Mouse (Mus musculus) midbrain, embryonic 13.5 days (tissue): ENCODE data around the gene Prss44. TPM values are rescaled to one million over a fixed set of nuclear protein-coding genes. Genes with fewer than 3 reads are reported as not detected.
"Not testable (repeated sequence)": the region's sequence is repeated elsewhere in the genome, so short reads cannot be mapped to it uniquely, and the experiment has no call there.

Experiments used
- ATAC-seq: fragments of 200-750 bp; cut with Nextera tagmentation; 2 replicates; pipeline ENCODE4 v1.8.0; 2017; ENCODE audit warnings: mild to moderate bottlenecking, moderate TSS enrichment, moderate library complexity
- H3K27ac ChIP-seq: fragments of 300-500 bp; sonication (generic); 2 replicates; pipeline ENCODE4 v1.5.1; 2015; ENCODE audit warnings: inconsistent platforms, mild to moderate bottlenecking, moderate library complexity
- H3K27me3 ChIP-seq: fragments of 300-500 bp; sonication (generic); 2 replicates; pipeline ENCODE4 v1.6.1; 2015; ENCODE audit warnings: mild to moderate bottlenecking, inconsistent platforms
- H3K36me3 ChIP-seq: fragments of 300-500 bp; sonication (generic); 2 replicates; pipeline ENCODE4 v1.6.1; 2015; ENCODE audit warnings: mild to moderate bottlenecking, inconsistent platforms
- H3K4me1 ChIP-seq: fragments of 300-500 bp; sonication (generic); replicated peaks from 2 replicates; pipeline ENCODE4 v1.6.1; 2015; ENCODE audit warnings: inconsistent platforms
- H3K4me2 ChIP-seq: fragments of 300-500 bp; sonication (generic); replicated peaks from 2 replicates; pipeline ENCODE4 v1.6.1; 2015; ENCODE audit warnings: moderate library complexity, mild to moderate bottlenecking, inconsistent platforms
- H3K4me3 ChIP-seq: fragments of 300-500 bp; sonication (generic); replicated peaks from 2 replicates; pipeline ENCODE4 v1.5.1; 2015; ENCODE audit warnings: mild to moderate bottlenecking, inconsistent platforms
- H3K9ac ChIP-seq: fragments of 300-500 bp; sonication (generic); replicated peaks from 2 replicates; pipeline ENCODE4 v1.6.1; 2015; ENCODE audit warnings: mild to moderate bottlenecking, inconsistent platforms
- H3K9me3 ChIP-seq: fragments of 300-500 bp; sonication (generic); 2 replicates; pipeline ENCODE4 v1.6.1; 2016; ENCODE audit warnings: mild to moderate bottlenecking, inconsistent platforms
- WGBS: fragments of 180-500 bp; shearing (Covaris S2); methylation state at CpG from one replicate; pipeline ENCODE4 v1.1.7; 2015; 5-methylcytosine and 5-hydroxymethylcytosine counted together
- polyA plus RNA-seq: library from polyadenylated mRNA; unstranded; fragments of >200 nt; fragmentation: Nextera tagmentation; extraction: Ambion mirVana; gene quantifications from 2 replicates; pipeline ENCODE4 v1.2.1, GENCODE M21; 2015

The Prss44 gene
- polyA plus RNA-seq, 1 experiment from 2014 or later: not detected

DNA sequence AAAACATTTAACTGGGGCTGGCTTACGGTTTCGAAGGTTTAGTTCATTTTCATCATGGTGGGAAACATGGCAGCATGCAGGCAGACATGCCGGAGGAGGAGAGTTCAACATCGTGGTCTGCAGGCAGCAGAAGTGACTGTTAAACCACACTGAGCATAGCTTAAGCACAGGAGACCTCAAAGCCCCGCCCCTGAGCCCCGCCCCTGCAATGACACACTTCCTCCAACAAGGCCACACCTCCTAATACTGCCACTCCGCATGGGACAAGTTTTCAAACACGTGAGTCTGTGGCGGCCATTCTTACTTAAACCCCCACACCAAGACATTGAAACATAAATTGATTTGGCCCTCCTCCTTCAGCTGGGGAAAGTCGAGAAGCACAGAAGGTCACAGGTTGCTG, 16.8 kb upstream of the Prss44 start:
- 89% methylated on average over 10 of the region's 10 CpGs for WGBS
- Histone ChIP-seq H3K4me2 (no peak overlapping the region), H3K36me3 (no peaks in the 10 kb centered on the region), H3K9me3 (no peaks in the 10 kb centered on the region), H3K27me3 (no peaks in the 10 kb centered on the region), H3K27ac (no peak overlapping the region), H3K4me3 (no peak overlapping the region), H3K4me1 (no peaks in the 10 kb centered on the region), H3K9ac (no peak overlapping the region)
- no peak for ATAC-seq

DNA sequence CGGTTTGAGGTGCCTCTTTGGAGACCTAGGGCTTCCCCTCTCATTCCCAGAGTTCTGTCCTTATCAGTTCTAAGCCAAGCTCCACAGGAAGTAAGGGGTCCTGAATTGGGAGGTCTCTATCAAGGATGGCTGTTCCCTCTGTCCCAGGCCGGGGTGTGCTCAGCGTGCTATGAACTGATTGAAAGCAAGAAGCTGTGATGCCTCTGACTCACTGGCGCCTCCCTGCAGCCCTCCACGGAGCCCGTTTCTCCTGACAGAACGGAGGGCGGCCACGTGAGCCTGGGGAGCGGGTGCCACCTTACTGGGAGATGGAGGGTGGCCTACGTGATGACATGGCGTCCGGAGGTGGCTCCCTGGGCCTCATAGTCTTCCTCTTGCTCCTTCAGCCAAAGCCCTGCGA, 15.9 kb upstream of the Prss44 start, which contains the start of gene Prss42:
Gene Prss42 (plus strand): TSS at position 301 of the 400 bp plus-strand sequence.
- H3K9me3 ChIP-seq: no peaks in the 10 kb centered on the region
- H3K27me3 ChIP-seq: no peaks in the 10 kb centered on the region
- ATAC-seq: no peak
- no peak within 1 kb of the TSS for H3K9ac ChIP-seq
- 94% methylated on average over 14 of the region's 14 CpGs for WGBS
- no peak within 1 kb of the TSS for H3K4me3 ChIP-seq
- H3K4me2 ChIP-seq: no peak within 1 kb of the TSS
- no peak within 1 kb of the TSS for H3K27ac ChIP-seq
- H3K4me1 ChIP-seq: no peaks in the 10 kb centered on the region
- no peaks in the 10 kb centered on the region for H3K36me3 ChIP-seq

DNA sequence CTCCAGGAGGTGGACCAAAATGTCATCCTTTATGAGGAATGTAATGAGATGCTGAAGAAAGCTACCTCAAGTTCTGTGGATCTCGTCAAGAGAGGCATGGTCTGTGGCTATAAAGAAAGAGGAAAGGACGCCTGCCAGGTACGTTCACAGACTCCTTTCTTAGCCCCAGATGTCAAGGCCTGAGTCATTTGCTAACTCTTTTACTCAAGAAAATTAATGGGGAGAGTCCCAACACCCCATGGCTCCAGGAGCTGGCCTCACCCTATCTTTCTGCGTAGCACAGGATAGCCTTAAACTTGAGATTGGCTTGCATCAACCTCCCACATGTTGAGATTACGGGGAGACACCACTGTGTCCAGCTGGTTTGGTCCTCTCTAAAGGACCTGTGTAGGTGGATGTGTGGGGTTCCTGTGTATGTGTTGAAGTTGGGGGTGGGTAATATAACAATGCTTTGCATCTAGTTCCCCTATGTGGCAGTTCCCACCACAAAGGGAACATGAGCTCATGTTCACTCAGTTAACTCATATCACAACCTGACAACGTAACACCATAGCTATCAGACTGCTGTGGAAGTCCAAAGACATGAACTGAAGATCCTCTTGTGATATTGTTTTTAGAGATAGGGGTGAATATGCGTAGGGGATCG, 12.8 kb upstream of the Prss44 start:
- Histone ChIP-seq H3K4me2 (no peak overlapping the region), H3K9me3 (no peaks in the 10 kb centered on the region), H3K27me3 (no peaks in the 10 kb centered on the region), H3K27ac (no peak overlapping the region), H3K36me3 (no peaks in the 10 kb centered on the region), H3K4me1 (no peaks in the 10 kb centered on the region), H3K9ac (no peak overlapping the region), H3K4me3 (no peak overlapping the region)
- WGBS: 90% methylated on average over 8 of the region's 8 CpGs
- no peak for ATAC-seq

DNA sequence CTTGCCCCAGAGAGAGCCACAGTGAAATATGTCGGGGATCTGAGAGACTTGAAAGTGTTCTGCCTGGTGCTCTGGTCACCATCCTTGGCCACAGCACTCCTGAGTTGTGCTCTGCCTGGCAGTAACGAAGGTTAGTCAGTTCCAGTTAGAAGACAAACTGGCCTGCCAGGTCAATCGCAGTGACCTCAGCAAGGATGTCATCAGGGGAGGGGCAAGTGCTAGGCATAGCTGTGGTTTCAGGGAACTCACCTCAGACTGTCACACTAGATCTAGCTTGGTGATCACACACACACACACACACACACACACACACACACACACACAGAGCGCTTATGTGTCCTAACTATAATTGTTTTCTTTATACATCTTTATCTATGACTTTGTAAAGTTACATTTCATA, 10.5 kb upstream of the Prss44 start:
- Histone ChIP-seq H3K4me2 (no peak overlapping the region), H3K27ac (no peak overlapping the region), H3K4me1 (no peaks in the 10 kb centered on the region), H3K9ac (no peak overlapping the region), H3K9me3 (no peaks in the 10 kb centered on the region), H3K4me3 (no peak overlapping the region), H3K27me3 (no peaks in the 10 kb centered on the region), H3K36me3 (no peaks in the 10 kb centered on the region)
- WGBS: 75% methylated on average over 4 of the region's 4 CpGs
- ATAC-seq: no peak

DNA sequence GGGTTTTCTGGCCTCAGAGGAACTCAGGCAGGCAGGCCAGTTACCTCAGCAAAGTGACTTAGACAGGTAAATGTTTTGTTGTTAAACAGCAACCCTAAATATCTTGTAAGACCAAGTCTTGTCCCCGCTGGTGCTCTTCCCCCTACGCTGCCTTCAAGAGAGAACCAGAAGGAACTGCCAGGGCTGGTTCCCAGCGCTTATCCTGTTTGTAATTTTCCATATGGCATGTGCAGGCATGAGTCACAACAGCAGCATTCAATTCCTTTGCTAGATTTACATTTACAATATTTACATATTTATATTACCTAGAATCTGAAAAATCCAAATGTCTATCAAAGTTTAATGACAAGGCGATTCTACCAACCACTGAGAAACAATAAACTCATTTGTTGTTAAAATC, 3.7 kb upstream of the Prss44 start:
- Histone ChIP-seq H3K9ac (no peak overlapping the region), H3K27ac (no peak overlapping the region), H3K4me1 (no peaks in the 10 kb centered on the region), H3K4me3 (no peak overlapping the region), H3K36me3 (no peaks in the 10 kb centered on the region), H3K27me3 (no peaks in the 10 kb centered on the region), H3K4me2 (no peak overlapping the region), H3K9me3 (no peaks in the 10 kb centered on the region)
- WGBS: 88% methylated on average over 4 of the region's 4 CpGs
- ATAC-seq: no peak

DNA sequence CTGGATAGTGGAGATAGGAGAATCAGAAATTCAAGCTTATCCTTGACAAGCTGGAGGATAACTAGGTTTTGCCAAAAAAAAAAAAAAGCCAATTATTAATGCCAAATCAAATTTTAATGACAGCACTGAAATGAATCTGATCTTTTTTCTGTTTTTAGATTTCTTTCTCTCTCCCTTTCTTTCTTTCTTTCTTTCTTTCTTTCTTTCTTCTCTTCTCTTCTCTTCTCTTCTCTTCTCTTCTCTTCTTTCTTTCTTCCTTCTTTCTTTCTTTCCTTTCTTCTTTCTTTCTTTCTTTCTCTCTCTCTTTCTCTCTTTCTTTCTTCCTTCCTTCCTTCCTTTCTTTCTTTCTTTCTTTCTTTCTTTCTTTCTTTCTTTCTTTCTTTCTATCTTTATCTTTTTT, 6.8 kb downstream of the Prss44 start:
- not testable (repeated sequence) for H3K4me1 ChIP-seq, H3K9ac ChIP-seq, ATAC-seq, H3K9me3 ChIP-seq, H3K4me2 ChIP-seq, H3K36me3 ChIP-seq, H3K4me3 ChIP-seq, H3K27ac ChIP-seq, H3K27me3 ChIP-seq

DNA sequence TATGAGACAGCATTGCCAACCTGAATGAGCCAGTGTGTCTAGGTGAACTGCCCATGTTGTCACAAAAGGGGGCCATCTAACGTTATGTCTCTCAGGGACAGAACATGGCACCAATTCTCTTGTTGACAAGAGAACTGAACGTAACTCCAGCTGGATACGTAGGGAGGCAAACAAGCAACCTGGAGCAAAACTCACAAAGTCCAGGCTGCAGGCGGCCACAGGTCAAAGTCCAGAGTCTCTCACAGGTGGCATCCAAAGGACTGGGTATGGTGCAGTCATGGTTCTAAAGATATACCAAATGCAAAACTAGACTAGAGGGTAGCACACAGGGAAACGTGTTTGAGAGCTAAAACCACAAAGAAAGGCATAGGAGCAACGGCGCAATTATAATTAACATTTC, 7.6 kb downstream of the Prss44 start:
- no peaks in the 10 kb centered on the region for H3K27me3 ChIP-seq
- WGBS: 89% methylated on average over 7 of the region's 7 CpGs
- no peaks in the 10 kb centered on the region for H3K4me1 ChIP-seq
- H3K9ac ChIP-seq: no peak overlapping the region
- no peak for ATAC-seq
- no peaks in the 10 kb centered on the region for H3K36me3 ChIP-seq
- no peak overlapping the region for H3K27ac ChIP-seq
- H3K9me3 ChIP-seq: no peaks in the 10 kb centered on the region
- no peak overlapping the region for H3K4me3 ChIP-seq
- H3K4me2 ChIP-seq: no peak overlapping the region

DNA sequence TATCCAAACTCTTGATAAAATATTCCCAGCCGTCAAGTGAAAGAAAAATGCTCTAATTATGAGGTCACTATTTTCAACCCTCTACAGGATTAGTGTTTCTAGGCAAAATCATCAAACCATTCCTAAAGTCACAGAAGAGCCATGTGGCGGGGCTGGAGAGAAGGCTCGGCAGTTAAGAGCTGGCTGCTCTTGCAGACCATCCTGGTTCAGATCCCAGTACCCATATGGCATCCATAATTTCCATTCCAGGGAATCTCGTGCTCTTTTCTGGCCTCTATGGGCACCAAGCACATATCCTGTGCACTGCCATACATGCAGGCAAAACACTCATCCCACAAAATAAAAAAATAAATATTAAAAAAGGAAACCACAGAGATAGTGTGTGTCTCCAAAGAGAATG, 11.6 kb downstream of the Prss44 start:
- no peak for ATAC-seq
- Histone ChIP-seq H3K9ac (no peak overlapping the region), H3K27ac (no peak overlapping the region), H3K9me3 (no peaks in the 10 kb centered on the region), H3K4me2 (no peak overlapping the region), H3K4me3 (no peak overlapping the region), H3K27me3 (no peaks in the 10 kb centered on the region), H3K36me3 (no peaks in the 10 kb centered on the region), H3K4me1 (no peaks in the 10 kb centered on the region)
- WGBS: 84% methylated on average over 4 of the region's 4 CpGs

DNA sequence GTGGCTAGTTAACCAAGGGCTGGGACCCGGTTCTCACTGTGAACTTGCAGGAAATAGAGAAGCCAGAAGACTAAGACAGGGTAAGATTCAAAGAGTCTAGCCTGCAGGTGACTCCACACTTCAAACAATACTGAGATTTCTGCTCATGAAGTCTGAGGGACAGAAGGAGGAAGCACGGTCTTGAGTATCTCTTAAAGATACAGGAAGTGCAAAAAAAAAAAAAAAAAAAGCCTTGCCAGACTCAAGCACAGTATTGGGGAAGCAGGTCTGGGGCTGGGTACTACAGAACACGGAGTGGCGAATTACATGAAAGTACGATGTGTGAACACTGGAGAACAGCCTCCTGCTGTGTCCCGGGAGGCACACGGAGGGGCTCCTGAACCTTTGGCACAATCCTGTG, 12.0 kb downstream of the Prss44 start:
- Histone ChIP-seq H3K36me3 (no peaks in the 10 kb centered on the region), H3K9ac (no peak overlapping the region), H3K27me3 (no peaks in the 10 kb centered on the region), H3K4me3 (no peak overlapping the region), H3K4me2 (no peak overlapping the region), H3K4me1 (no peaks in the 10 kb centered on the region), H3K9me3 (no peaks in the 10 kb centered on the region), H3K27ac (no peak overlapping the region)
- ATAC-seq: no peak
- WGBS: 80% methylated on average over 7 of the region's 7 CpGs

DNA sequence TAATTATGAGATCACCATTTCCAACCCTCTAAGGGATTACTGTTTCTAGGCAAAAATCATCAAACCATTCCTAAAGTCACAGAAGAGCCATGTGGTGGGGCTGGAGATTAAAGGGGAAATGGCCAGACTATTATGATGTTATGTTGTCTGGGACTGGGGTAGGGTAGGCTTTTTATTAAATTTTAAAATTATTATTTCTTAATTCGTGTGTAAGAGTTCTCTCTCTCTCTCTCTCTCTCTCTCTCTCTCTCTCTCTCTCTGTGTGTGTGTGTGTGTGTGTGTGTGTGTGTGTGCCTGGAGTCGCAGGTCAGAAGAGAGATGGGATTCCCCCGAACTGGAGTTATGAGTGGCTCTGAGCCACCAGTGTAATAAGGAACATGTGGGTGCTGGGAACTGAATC, 12.6 kb downstream of the Prss44 start, which contains the start of gene Prss43:
Gene Prss43 (plus strand): TSS at position 301 of the 400 bp plus-strand sequence.
- 94% methylated on average over 3 of the region's 3 CpGs for WGBS
- H3K4me2 ChIP-seq: no peak within 1 kb of the TSS
- H3K27ac ChIP-seq: no peak within 1 kb of the TSS

DNA sequence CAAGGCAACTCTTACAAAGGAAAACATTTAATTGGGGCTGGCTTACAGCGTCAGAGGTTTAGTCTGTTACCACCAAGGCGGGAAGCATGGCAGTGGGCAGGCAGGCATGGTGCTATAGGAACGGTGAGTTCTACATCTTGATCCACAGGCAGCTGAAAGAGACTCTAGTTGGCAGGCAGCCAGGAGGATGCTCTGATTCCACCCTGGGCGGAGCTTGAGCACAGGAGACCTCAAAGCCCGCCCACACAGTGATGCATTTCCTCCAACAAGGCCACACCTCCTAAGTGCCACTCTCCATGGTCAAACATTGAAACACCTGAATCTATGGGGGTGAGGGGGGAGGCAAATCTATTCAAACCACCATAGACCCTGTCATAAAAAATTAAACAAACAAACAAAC, 19.2 kb downstream of the Prss44 start:
- Histone ChIP-seq H3K27ac (no peak overlapping the region), H3K4me1 (0 out of 2 replicates have a peak, but pooled peaks cover 3% of the 10 kb centered on the region), H3K9me3 (no peaks in the 10 kb centered on the region), H3K4me3 (no peak overlapping the region), H3K4me2 (no peak overlapping the region), H3K9ac (no peak overlapping the region), H3K36me3 (no peaks in the 10 kb centered on the region), H3K27me3 (no peaks in the 10 kb centered on the region)
- no peak for ATAC-seq
- WGBS: 72% methylated on average over 5 of the region's 5 CpGs

More for the DNA sequence above, 12.6 kb downstream of the Prss44 start, which contains the start of gene Prss43:
- ATAC-seq: no peak
- Histone ChIP-seq H3K4me1 (no peaks in the 10 kb centered on the region), H3K36me3 (no peaks in the 10 kb centered on the region), H3K9ac (no peak within 1 kb of the TSS), H3K27me3 (no peaks in the 10 kb centered on the region), H3K4me3 (no peak within 1 kb of the TSS), H3K9me3 (no peaks in the 10 kb centered on the region)

DNA sequence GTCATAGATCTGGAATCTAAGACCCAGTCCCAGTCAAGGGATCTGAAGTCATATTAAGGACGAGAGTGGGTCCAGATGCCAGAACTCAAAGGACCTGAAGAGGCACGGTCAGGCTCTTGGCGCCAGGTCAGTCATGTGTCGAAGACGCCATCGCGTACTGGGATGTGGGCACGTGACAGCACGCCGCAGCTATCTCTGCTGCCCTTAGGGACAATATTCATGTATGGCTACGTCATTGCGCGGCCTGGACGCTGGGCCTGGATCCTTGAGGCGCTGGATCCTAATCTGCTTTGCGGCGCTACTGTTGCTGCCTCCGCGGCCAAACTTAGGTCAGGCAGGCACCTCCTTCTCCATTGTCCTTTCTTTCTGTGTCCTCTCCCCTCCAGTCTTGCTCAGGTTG, 20.6 kb downstream of the Prss44 start, which contains the start of gene Prss45:
Gene Prss45 (plus strand): TSS at position 178 of the 400 bp plus-strand sequence.
- H3K9me3 ChIP-seq: no peaks in the 10 kb centered on the region

DNA sequence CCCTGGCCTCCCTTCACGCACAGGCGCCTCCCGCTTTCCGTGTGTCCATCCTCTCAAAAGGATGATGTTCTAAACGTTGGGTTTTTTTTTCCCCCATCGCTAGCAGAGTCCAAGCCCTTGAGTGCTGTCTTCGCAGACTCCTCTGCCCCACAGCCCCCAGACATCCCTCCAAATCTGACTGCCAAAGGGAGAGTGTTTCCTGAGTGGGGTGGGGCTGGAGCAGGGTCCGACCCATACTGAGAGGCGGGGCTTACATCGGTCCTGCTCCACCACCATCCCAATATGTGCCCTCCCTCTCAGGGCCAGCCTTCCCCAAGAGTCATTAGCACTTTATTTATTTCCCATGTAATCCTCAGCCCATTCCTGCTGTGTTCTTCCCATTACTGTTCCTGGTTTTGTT, 21.2 kb downstream of the Prss44 start:
- Histone ChIP-seq H3K4me1 (0 out of 2 replicates have a peak, but pooled peaks cover 3% of the 10 kb centered on the region), H3K27me3 (no peaks in the 10 kb centered on the region), H3K4me3 (no peak overlapping the region), H3K9ac (no peak overlapping the region), H3K9me3 (no peaks in the 10 kb centered on the region), H3K27ac (no peak overlapping the region), H3K4me2 (no peak overlapping the region), H3K36me3 (no peaks in the 10 kb centered on the region)
- WGBS: 49% methylated on average over 10 of the region's 10 CpGs
- ATAC-seq: no peak

More for the DNA sequence above, 20.6 kb downstream of the Prss44 start, which contains the start of gene Prss45:
- ATAC-seq: no peak
- H3K27ac ChIP-seq: no peak within 1 kb of the TSS
- no peaks in the 10 kb centered on the region for H3K36me3 ChIP-seq
- H3K27me3 ChIP-seq: no peaks in the 10 kb centered on the region
- 84% methylated on average over 19 of the region's 19 CpGs for whole genome bisulfite sequencing
- H3K4me3 ChIP-seq: no peak within 1 kb of the TSS
- H3K9ac ChIP-seq: no peak within 1 kb of the TSS
- H3K4me2 ChIP-seq: no peak within 1 kb of the TSS
- 0 out of 2 replicates have a peak, but pooled peaks cover 3% of the 10 kb centered on the region for H3K4me1 ChIP-seq
